Mouse (Mus musculus) thymus, adult 2 months (tissue): ENCODE results near the gene Ano1.

ENCODE experiments used
- CTCF ChIP-seq: fragments of 200-500 bp; IDR thresholded peaks from 2 replicates; pipeline ENCODE4 v1.5.1; 2012; ENCODE audit warnings: mild to moderate bottlenecking, control low read depth, low read length, moderate library complexity, borderline replicate concordance; ENCODE audit not compliant: control insufficient read depth, poor library complexity, insufficient read depth; ENCODE audit errors: extremely low read depth
- POLR2A ChIP-seq: fragments of 200-500 bp; IDR thresholded peaks from 2 replicates; pipeline ENCODE4 v1.6.1; 2012; ENCODE audit warnings: mild to moderate bottlenecking, low read length, control low read depth, moderate library complexity; ENCODE audit not compliant: control insufficient read depth, poor library complexity, insufficient read depth; ENCODE audit errors: extremely low read depth

GRCm38 (mm10) chr7:144585648-144586047 lies 166.1 kb downstream of the Ano1 start:
- TF ChIP-seq CTCF = peak; percentile 73; the same call in 1 of the 2 replicates
- TF ChIP-seq POLR2A = no peak
